Mouse (Mus musculus) small intestine, adult 2 months (tissue): Measurements from ENCODE around the gene Zdhhc18.

Experiments used
- CTCF ChIP-seq: fragments of 200-500 bp; IDR thresholded peaks from 2 replicates; pipeline ENCODE4 v1.5.1; 2012; ENCODE audit warnings: low read depth, mild to moderate bottlenecking, control low read depth, inconsistent platforms, low read length, moderate library complexity, mixed read lengths; ENCODE audit not compliant: insufficient replicate concordance, insufficient read length; ENCODE audit errors: extremely low read depth
- POLR2A ChIP-seq: fragments of 200-500 bp; IDR thresholded peaks from 2 replicates; pipeline ENCODE4 v1.6.1; 2012; ENCODE audit warnings: low read depth, mild to moderate bottlenecking, control low read depth, inconsistent platforms, low read length, moderate library complexity

DNA sequence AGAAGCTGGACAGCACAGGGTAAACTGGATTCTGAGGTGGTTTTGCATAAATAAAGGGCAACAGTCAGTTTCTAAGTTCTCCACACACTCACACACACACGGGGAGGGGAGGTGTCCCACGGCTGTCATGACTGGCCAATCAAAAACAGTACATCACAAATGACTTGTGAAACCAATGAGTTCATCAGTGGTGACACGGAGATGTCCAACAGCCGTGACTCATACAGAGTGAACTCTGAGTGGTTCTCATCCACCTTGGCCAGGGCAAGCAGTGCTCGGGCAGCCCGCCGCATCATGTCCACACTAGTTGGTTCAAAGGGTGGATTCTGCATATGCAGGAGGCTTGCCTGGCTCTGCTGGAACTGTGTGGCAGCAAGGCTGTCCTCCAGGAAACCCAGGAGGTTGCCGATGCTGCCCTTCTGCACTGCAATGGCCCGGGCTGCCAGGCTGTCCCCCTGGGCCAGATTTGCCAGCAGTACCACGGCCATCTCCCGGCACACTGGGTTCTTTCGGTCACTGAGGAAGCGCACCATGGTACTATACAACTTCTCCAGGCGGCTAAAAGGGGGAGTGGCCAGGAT is 30.3 kb upstream of the Zdhhc18 start:
- no peak for TF ChIP-seq POLR2A
- no peak for TF ChIP-seq CTCF
